Mouse (Mus musculus): ENCODE results near the gene Vegfa.
"Not testable (repeated sequence)": the region's sequence is repeated elsewhere in the genome, so short reads cannot be mapped to it uniquely, and the experiment has no call there.

The Vegfa gene

DNA sequence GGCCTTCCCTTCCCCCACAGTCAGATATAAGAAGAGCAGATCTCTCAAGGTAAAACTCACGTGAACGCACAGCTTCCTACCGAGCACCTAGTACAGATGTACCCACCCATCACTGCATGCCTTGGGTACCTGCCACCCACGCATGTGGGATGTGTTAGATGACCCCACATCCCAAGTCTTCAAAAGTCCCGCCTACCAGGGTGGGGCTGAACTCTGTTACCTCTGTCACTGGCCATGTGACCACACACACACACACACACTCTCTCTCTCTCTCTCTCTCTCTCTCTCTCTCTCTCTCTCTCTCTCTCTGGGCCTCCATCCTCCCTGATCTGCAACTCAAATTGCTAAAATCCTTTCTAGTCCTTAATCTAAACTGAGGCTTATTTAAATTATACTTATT is 27.7 kb downstream of the Vegfa start:
- in situ Hi-C loops (cut with MboI; ENCODE audit: low sequenced_read_pairs) = no loop called here

- in situ Hi-C loops (cut with MboI; ENCODE audit: low sequenced_read_pairs) = no loop called here
Measured at GRCm38 (mm10) chr17:46003717-46004481, 28.3 kb downstream of the Vegfa start.

GRCm38 (mm10) chr17:45999366-45999940 is 32.7 kb downstream of the Vegfa start:
- in situ Hi-C loops (cut with MboI; ENCODE audit: low sequenced_read_pairs) = no loop called here

DNA sequence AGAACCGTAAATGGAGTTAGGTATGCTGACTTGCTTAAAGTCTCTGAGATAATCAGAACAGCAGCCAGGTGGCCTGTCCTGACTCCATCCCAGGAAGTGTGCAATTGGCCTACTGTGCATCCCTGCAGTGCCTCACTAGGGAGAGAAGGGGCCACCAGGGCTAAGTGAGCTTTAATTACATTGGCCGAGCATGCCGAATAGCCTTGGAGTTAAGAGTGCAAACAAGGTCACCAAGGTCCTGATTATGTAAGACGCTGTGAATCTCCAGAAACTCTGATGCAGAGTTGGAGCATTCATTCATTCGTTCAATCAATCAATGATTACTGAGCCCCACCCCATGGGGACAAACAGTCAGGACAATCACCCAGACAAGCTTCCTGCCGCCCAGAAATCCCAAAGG is 33.8 kb downstream of the Vegfa start:
- in situ Hi-C loops (cut with MboI; ENCODE audit: low sequenced_read_pairs) = no loop called here

DNA sequence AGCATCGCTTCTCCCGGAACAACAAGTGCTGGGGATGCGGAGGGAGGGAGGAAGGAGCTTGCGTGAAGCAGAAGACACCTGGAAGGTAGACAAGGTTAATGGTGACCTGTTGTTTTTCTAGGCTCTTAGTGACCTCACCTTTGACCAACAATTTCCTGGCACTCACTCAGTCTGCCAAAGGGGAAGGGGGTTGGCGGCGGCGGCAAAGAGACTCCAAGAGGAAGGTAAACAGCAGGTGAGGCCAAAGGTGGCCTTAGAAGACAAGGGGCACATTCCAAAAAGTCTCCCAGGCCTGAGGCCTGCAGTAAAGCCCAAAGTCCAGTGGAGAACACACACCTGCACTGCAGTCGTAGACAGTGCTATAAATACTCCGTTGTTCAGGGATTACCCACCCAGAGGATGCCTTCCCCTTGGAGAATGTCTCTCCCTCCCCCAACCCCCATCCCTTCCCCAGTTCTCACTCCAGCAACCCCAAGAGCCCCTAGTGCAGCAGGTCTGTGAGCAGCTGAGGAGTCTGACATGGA is 35.2 kb downstream of the Vegfa start:
- in situ Hi-C loops (cut with MboI; ENCODE audit: low sequenced_read_pairs) = no loop called here

DNA sequence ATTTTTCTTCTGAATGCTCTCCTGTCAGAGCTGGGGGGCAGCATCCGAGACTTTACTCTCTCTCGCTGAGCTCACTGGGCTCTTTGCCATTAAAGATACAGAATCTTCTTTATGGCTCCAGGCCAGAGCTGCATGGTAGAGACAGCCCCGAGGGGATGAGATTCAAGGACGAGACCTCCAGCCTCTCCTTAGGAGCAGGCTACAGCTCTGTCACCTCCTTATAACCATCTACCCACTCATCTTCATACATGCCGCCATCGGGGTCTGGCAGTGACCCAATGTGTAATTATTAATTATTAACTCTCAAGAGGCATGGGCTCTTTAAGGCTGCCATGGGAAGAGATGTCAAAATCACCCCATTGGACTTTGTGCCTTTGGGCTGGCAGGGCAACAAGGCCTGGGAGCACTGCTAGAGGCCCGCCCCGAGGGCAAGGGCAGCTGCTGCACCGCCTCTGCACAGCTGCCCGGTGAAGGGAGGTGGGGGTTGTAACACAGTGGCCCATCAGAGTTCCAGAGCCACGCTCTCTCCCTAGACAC is 37.8 kb downstream of the Vegfa start:
- in situ Hi-C loops (cut with MboI; ENCODE audit: low sequenced_read_pairs) = no loop called here

- in situ Hi-C loops (cut with MboI; ENCODE audit: low sequenced_read_pairs) = no loop called here
Measured at GRCm38 (mm10) chr17:45986915-45987314, 45.3 kb downstream of the Vegfa start.

GRCm38 (mm10) chr17:45986374-45986773 is 45.8 kb downstream of the Vegfa start:
- in situ Hi-C loops (cut with MboI; ENCODE audit: low sequenced_read_pairs) = no loop called here

- in situ Hi-C loops (cut with MboI; ENCODE audit: low sequenced_read_pairs) = not testable (repeated sequence)
Measured at GRCm38 (mm10) chr17:45983185-45983584, 49.0 kb downstream of the Vegfa start.

DNA sequence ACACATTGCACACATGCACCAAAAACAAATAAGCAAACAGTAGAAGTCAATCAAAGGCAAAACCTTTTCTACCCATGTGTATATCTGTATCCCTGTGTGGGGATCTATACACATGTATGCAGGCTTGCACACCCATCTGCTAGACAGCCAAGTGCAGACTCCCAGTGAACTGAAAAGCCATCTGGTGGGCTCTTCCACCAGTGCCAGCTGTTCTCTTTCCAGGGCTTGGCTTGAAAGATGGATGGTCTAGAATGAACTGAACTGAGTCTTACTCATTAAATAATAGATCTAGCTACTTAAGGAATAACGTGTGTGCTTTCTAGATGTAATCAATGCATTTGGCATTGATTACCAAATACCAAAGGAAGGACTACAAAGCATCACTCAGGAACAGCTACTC is 50.3 kb downstream of the Vegfa start:
- in situ Hi-C loops (cut with MboI; ENCODE audit: low sequenced_read_pairs) = no loop called here

- in situ Hi-C loops (cut with MboI; ENCODE audit: low sequenced_read_pairs) = no loop called here
Measured at GRCm38 (mm10) chr17:45979025-45979805, 53.0 kb downstream of the Vegfa start.

GRCm38 (mm10) chr17:45974461-45974860 is 57.7 kb downstream of the Vegfa start:
- in situ Hi-C loops (cut with MboI; ENCODE audit: low sequenced_read_pairs) = no loop called here

DNA sequence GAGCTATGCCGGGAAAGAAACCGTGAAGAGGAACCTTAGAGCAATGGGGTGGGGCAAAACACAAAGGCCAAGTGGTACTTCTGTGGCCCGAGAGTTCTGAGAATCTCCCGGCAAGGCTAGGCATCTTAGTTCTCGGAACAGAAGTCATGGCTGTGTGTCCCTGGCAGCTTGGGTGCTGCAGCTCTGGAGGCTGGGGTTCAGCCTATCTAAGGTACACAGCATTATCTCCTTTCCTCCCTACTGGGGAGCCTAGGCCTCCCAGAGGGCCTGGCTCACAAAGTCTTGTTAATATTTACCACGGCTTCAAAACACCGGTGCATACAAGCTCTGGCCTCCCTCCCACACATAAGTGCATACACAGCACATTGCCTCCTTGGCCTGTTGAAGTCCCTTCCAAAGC is 59.0 kb downstream of the Vegfa start:
- in situ Hi-C loops (cut with MboI; ENCODE audit: low sequenced_read_pairs) = no loop called here

DNA sequence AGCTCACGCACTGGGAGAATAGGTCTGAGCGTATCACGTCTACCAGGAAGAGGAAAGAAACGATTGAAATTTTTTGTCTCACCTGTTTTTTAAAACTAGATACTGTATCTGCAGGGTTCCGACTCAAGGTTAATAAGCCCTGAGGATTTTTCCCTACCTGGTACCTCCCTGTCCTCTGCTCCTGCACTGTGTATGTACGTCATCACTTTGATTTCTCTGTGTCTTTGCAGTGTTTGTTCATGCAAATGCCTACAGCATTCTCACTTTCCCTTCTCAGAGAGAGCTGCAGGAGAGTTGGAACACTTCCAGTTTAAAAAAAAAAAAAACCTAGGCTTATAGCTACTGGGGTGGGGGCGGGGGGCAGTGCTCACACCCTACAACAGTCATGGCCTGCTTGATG is 59.8 kb downstream of the Vegfa start:
- in situ Hi-C loops (cut with MboI; ENCODE audit: low sequenced_read_pairs) = no loop called here

DNA sequence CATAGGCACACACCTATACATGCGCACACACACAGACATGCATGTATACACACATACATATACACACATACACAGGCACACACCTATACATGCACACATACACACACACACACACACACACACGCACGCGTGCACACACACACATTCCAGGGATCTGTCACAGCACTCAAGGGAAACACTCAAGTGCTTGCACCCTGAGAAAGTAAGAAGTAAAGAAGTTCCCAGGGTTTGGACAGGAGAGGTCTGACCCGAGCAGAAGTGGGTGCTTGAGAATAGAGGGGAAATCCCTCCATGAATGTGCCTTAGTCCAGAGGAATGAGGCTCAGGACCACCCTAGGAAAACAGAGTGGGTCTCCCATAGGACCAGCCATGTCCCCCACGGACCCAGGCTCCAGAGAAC is 60.4 kb downstream of the Vegfa start:
- in situ Hi-C loops (cut with MboI; ENCODE audit: low sequenced_read_pairs) = no loop called here

- in situ Hi-C loops (cut with MboI; ENCODE audit: low sequenced_read_pairs) = no loop called here
Measured at GRCm38 (mm10) chr17:45970741-45971550, 61.2 kb downstream of the Vegfa start.

DNA sequence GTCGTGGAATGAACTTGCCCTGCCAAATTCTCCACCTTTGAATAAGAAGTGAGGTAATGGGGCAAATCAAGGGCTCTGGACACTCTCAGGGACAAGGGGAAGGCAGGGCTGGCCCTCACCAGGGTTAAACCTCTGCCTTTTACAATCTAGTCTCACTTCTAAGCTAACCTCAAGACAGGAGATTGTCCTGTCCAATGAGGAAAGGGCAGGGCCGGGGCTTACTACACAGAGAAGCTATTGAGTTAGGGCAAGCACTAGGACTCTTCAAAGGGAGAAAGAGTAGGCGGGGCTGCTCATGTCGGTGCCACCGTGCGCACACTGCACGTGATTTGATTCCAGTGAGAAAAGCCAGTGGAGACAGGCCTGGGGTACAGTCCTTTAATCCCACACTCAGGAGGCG is 62.6 kb downstream of the Vegfa start:
- in situ Hi-C loops (cut with MboI; ENCODE audit: low sequenced_read_pairs) = no loop called here

- in situ Hi-C loops (cut with MboI; ENCODE audit: low sequenced_read_pairs) = no loop called here
Measured at GRCm38 (mm10) chr17:45968341-45968740, 63.8 kb downstream of the Vegfa start.
